Mouse (Mus musculus): ENCODE measurements at regions not wholly inside any gene's neighbourhood (a gene's known extent, or its start where the extent isn't known, plus 50 kb on each side); places are given as distances from the start of the nearest gene placed in this dataset.

DNA sequence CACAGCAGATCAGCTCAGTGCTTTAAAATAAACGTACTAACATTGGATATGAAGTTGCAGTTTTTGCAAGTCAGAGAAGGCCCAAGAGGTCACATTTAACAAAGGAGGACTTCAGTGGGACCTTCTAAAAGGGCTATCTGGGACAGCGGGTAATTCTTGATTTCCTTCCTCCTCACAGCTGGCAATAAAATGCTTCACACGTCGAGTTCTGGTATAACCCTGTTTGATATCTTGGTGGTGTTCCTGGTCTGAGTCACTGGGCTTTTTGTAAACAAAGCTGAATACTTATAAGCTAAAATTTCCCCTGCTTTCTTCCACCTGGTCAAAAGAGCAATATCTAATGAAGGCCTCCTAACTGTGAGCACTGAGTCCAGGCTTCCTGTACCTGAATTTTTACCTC is 187.9 kb downstream of the Rnd3 start:
- Histone ChIP-seq H3K36me3 (no peaks in the 10 kb centered on the region), H3K4me2 (replicated peaks) (no peak overlapping the region), H3K27ac (replicated peaks) (no peak overlapping the region), H3K9me3 (no peaks in the 10 kb centered on the region), H3K27me3 (no peaks in the 10 kb centered on the region), H3K9ac (replicated peaks) (no peak overlapping the region), H3K4me3 (no peak overlapping the region), H3K4me1 (peaks cover 9% of the 10 kb centered on the region; the same call in 1 of the 2 replicates)
- WGBS, result 71% methylated on average over 4 of the region's 4 CpGs
- no peak for ATAC-seq (ENCODE audit: low FRiP score, low read depth)

GRCm38 (mm10) chr2:50959323-50959722 is 189.6 kb downstream of the Rnd3 start:
- no peak overlapping the region for H3K4me3 ChIP-seq
- no peaks in the 10 kb centered on the region for H3K27me3 ChIP-seq
- ATAC-seq (ENCODE audit: low FRiP score, low read depth), result no peak
- no peak overlapping the region for H3K4me2 ChIP-seq (replicated peaks)
- no peak overlapping the region for H3K27ac ChIP-seq (replicated peaks)
- 94% methylated on average over 9 of the region's 9 CpGs for WGBS
- H3K36me3 ChIP-seq, result no peaks in the 10 kb centered on the region
- no peak overlapping the region for H3K9ac ChIP-seq (replicated peaks)
- peaks cover 5% of the 10 kb centered on the region; the same call in 1 of the 2 replicates for H3K4me1 ChIP-seq
- H3K9me3 ChIP-seq, result no peaks in the 10 kb centered on the region

DNA sequence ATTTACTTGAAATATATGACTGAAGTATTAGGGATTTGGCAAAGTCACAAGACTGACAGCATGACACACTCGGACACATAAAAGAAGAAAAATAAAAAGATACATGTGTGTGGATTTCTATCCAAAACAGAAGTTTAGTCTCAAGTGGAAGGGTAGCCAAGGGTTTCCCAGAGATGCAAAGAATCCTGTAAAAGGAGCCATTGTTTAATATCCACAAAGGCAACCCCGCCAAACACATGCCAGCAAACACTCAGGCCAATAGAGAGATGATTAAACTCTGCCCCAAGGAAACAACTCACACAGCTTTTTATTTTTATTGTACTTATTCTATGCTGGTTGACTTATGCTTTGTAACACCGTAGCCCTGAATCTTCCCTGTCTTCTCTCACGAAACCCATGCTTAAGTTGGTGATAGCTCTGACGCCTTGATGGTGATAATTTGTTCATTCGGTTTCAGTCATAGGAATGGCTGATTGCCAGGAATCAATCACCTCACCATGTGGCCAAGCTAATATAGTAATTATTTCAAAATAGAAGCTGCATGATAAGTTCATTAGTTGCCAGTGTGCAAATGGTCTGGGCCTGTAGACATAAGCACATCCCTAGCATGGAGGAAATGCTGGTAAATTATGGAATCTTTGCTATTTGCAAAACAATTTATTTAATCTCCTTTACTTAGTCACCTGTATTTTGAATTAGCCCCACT is 194.4 kb downstream of the Rnd3 start:
- Histone ChIP-seq H3K4me3 (no peak overlapping the region), H3K4me2 (replicated peaks) (no peak overlapping the region), H3K36me3 (no peaks in the 10 kb centered on the region), H3K27me3 (no peaks in the 10 kb centered on the region), H3K27ac (replicated peaks) (no peak overlapping the region), H3K9ac (replicated peaks) (no peak overlapping the region), H3K9me3 (no peaks in the 10 kb centered on the region), H3K4me1 (peaks cover 7% of the 10 kb centered on the region; the same call in 1 of the 2 replicates)
- WGBS, result 58% methylated on average over 6 of the region's 6 CpGs
- ATAC-seq (ENCODE audit: low FRiP score, low read depth), result no peak

DNA sequence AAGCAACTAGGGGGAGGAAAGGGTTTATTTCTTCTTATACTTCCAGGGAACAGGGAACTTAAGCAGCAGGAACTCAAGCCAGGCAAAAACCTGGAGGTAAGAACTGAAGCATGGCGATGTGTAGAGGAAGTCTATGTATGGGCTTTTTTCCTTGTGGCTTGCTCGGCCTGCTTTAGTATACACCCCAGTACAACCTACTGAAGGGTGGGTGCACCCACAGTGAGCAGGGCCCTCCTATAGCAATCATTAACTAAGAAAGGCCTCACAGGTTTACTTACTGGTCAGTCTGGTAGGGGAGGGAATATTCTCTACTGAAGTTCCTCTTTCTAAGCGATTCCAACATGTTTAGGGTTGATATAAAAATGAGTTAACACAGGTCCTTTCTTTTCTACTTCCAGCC is 197.9 kb downstream of the Rnd3 start:
- no peak overlapping the region for H3K9ac ChIP-seq (replicated peaks)
- ATAC-seq (ENCODE audit: low FRiP score, low read depth), result no peak
- H3K36me3 ChIP-seq, result no peaks in the 10 kb centered on the region
- H3K4me2 ChIP-seq (replicated peaks), result no peak overlapping the region
- 99% methylated on average over 3 of the region's 3 CpGs for WGBS
- H3K27ac ChIP-seq (replicated peaks), result no peak overlapping the region
- peaks cover 7% of the 10 kb centered on the region; the same call in 1 of the 2 replicates for H3K4me1 ChIP-seq
- H3K27me3 ChIP-seq, result no peaks in the 10 kb centered on the region
- no peaks in the 10 kb centered on the region for H3K9me3 ChIP-seq
- H3K4me3 ChIP-seq, result no peak overlapping the region

DNA sequence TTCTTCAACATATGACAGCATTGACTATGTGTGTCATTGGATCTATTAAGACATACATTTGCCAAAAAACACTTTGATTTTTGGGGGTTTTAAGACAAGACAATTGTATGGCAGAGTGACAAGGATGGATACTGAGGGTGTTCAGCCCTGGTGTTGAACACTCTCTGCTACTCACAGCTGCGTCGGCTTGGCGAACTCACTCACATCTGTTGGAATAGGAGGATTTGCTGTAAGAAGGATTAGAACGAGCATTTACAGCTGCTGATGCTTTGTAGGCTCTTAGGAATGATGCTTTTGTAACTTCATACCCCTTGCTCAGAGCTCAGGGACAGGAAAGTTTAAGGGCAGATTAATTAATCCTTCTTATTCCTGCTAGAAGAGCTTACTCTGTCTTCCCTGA is 199.2 kb downstream of the Rnd3 start:
- ATAC-seq (ENCODE audit: low FRiP score, low read depth), result no peak
- WGBS, result 74% methylated on average over 4 of the region's 4 CpGs

GRCm38 (mm10) chr2:50945526-50945925 is 203.4 kb downstream of the Rnd3 start:
- Histone ChIP-seq H3K4me2 (replicated peaks) (no peak overlapping the region), H3K9ac (replicated peaks) (no peak overlapping the region), H3K36me3 (no peaks in the 10 kb centered on the region), H3K27me3 (no peaks in the 10 kb centered on the region), H3K4me3 (no peak overlapping the region), H3K27ac (replicated peaks) (no peak overlapping the region), H3K9me3 (no peaks in the 10 kb centered on the region), H3K4me1 (0 out of 2 replicates have a peak, but pooled peaks cover 3% of the 10 kb centered on the region)
- ATAC-seq (ENCODE audit: low FRiP score, low read depth), result no peak
- WGBS, result 87% methylated on average over 4 of the region's 4 CpGs

More for the DNA sequence above, 199.2 kb downstream of the Rnd3 start:
- no peaks in the 10 kb centered on the region for H3K9me3 ChIP-seq
- H3K4me2 ChIP-seq (replicated peaks), result no peak overlapping the region
- no peaks in the 10 kb centered on the region for H3K27me3 ChIP-seq
- no peak overlapping the region for H3K9ac ChIP-seq (replicated peaks)
- no peak overlapping the region for H3K4me3 ChIP-seq
- H3K4me1 ChIP-seq, result peaks cover 8% of the 10 kb centered on the region; the same call in 1 of the 2 replicates
- no peaks in the 10 kb centered on the region for H3K36me3 ChIP-seq
- no peak overlapping the region for H3K27ac ChIP-seq (replicated peaks)

- Histone ChIP-seq H3K9ac (replicated peaks) (no peak overlapping the region), H3K4me1 (0 out of 2 replicates have a peak, but pooled peaks cover 3% of the 10 kb centered on the region), H3K4me3 (no peak overlapping the region), H3K36me3 (no peaks in the 10 kb centered on the region), H3K4me2 (replicated peaks) (no peak overlapping the region), H3K9me3 (no peaks in the 10 kb centered on the region), H3K27me3 (no peaks in the 10 kb centered on the region), H3K27ac (replicated peaks) (no peak overlapping the region)
- 91% methylated on average over 15 of the region's 15 CpGs for WGBS
- no peak for ATAC-seq (ENCODE audit: low FRiP score, low read depth)
Measured at GRCm38 (mm10) chr2:50943180-50943579, 205.7 kb downstream of the Rnd3 start.

- H3K27ac ChIP-seq (replicated peaks), result no peak overlapping the region
- H3K4me3 ChIP-seq, result no peak overlapping the region
- ATAC-seq (ENCODE audit: low FRiP score, low read depth), result no peak
- H3K27me3 ChIP-seq, result no peaks in the 10 kb centered on the region
- no peaks in the 10 kb centered on the region for H3K9me3 ChIP-seq
- no peak overlapping the region for H3K9ac ChIP-seq (replicated peaks)
- no peaks in the 10 kb centered on the region for H3K36me3 ChIP-seq
- H3K4me1 ChIP-seq, result 0 out of 2 replicates have a peak, but pooled peaks cover 3% of the 10 kb centered on the region
- 80% methylated on average over 11 of the region's 11 CpGs for WGBS
- no peak overlapping the region for H3K4me2 ChIP-seq (replicated peaks)
Measured at GRCm38 (mm10) chr2:50942741-50943140, 206.2 kb downstream of the Rnd3 start.

- 50% methylated on average over 7 of the region's 7 CpGs for WGBS
- no peaks in the 10 kb centered on the region for H3K36me3 ChIP-seq
- no peak overlapping the region for H3K4me3 ChIP-seq
- H3K9ac ChIP-seq (replicated peaks), result no peak overlapping the region
- ATAC-seq (ENCODE audit: low FRiP score, low read depth), result no peak
- H3K4me2 ChIP-seq (replicated peaks), result no peak overlapping the region
- H3K27me3 ChIP-seq, result no peaks in the 10 kb centered on the region
- H3K27ac ChIP-seq (replicated peaks), result no peak overlapping the region
- peaks cover 4% of the 10 kb centered on the region; the same call in 1 of the 2 replicates for H3K4me1 ChIP-seq
- H3K9me3 ChIP-seq, result no peaks in the 10 kb centered on the region
Measured at GRCm38 (mm10) chr2:50932936-50933335, 216.0 kb downstream of the Rnd3 start.

DNA sequence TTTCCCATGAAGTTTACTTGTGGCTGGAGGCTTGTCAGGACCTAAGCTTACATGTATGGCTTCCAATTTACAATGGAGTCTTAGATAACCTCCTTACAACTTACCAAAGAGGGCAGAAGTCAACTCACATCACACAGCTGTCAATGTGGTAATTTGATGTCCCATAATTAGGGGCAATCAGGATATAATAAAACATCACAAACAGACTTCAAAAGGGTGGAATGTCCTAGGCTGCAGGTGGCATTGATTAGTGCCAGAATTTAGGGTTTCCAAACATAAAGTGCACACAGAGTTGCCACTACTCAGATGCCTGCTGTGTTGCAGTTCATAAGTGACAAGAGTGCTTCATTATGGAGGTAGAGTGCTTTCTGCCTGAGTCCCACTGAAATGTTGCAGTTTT is 227.9 kb downstream of the Rnd3 start:
- Histone ChIP-seq H3K4me3 (no peak overlapping the region), H3K27me3 (no peaks in the 10 kb centered on the region), H3K27ac (replicated peaks) (no peak overlapping the region), H3K9me3 (no peaks in the 10 kb centered on the region), H3K36me3 (no peaks in the 10 kb centered on the region), H3K9ac (replicated peaks) (no peak overlapping the region), H3K4me1 (peaks cover 21% of the 10 kb centered on the region), H3K4me2 (replicated peaks) (no peak overlapping the region)
- ATAC-seq (ENCODE audit: low FRiP score, low read depth), result no peak

DNA sequence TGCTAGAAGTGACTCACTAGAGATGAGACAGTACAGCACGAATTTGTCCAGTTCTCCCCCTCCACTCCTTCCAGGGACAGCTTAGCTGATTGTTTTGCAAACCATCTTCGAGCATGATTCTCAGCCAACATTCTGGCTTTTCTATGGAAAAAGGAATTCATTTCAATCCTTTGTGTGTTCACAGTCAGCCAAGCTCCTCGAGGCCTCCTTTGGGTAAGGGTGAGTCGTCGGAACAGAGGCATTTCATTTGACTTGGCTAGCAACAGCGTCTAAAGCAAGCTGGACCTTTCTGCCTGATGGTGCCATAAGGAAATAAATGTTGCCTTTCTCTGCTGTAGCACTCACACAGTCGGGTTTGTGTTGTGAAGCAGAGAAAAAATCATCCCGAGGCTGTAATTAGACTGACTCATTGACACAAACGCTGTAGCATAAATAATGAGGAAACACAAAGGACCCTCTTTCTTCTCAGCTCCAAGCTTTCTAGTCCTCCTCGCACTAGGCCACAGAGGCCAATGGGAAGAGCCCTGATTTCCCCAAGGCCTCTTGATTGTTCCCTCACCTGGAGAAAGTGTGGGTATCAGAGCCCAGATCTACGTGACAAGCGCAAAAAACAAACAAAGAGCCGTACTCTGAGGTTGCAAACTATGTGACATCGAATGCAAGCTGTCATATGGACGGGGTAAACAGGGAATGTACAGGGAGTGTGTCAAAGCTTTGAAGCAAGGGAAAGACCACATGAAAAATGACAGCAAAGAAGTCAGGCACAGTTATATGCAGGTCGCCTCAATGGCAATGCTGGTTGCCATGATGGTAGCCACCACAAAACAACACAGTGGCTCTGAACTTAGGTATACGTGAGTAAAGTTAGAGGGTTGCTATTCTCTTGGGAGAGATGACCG is 232.3 kb downstream of the Rnd3 start:
- Histone ChIP-seq H3K36me3 (no peaks in the 10 kb centered on the region), H3K4me2 (replicated peaks) (no peak overlapping the region), H3K9ac (replicated peaks) (no peak overlapping the region), H3K4me1 (peaks cover 31% of the 10 kb centered on the region), H3K27ac (replicated peaks) (peak overlapping the region; percentile 70), H3K27me3 (no peaks in the 10 kb centered on the region), H3K9me3 (no peaks in the 10 kb centered on the region), H3K4me3 (no peak overlapping the region)
- ATAC-seq (ENCODE audit: low FRiP score, low read depth), result peak; percentile 66
- WGBS, result 48% methylated on average over 18 of the region's 18 CpGs

DNA sequence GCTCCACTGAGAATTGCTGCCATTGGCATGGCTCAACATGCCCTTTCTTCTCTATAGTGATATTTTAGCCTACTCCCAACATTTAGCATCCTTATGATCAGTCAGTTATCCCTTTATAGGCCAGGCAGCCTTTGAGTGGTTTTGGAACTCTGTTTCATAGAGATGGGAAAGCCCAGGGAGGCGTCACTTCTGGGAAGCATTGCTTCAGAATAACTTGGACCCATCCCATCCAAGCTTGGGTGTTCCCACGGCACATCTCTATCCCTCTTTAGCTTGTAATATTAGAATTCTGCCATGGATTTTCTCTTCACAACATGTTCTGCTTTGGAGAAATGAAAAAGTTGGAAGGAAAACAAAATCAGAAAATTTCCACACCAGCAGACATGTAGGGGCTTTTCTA is 233.8 kb downstream of the Rnd3 start:
- WGBS, result 89% methylated on average over 2 of the region's 2 CpGs
- Histone ChIP-seq H3K27me3 (no peaks in the 10 kb centered on the region), H3K36me3 (no peaks in the 10 kb centered on the region), H3K4me1 (peaks cover 31% of the 10 kb centered on the region), H3K27ac (replicated peaks) (0 out of 2 replicates have a peak overlapping the region, but pooled peaks have one; percentile 10), H3K4me3 (no peak overlapping the region), H3K9ac (replicated peaks) (no peak overlapping the region), H3K9me3 (no peaks in the 10 kb centered on the region), H3K4me2 (replicated peaks) (no peak overlapping the region)
- ATAC-seq (ENCODE audit: low FRiP score, low read depth), result no peak
